Mouse (Mus musculus): Measurements from ENCODE around the gene Zfp638.
"Not testable (repeated sequence)": the region's sequence is repeated elsewhere in the genome, so short reads cannot be mapped to it uniquely, and the experiment has no call there.

Gene Zfp638

GRCm38 (mm10) chr6:84014961-84015683 lies 148.2 kb downstream of the Zfp638 start:
- DNase-seq, result not testable (repeated sequence)

GRCm38 (mm10) chr6:84016851-84017250 lies 149.9 kb downstream of the Zfp638 start:
- no peak for DNase-seq

- DNase-seq, result no peak
Observed at GRCm38 (mm10) chr6:84017392-84017791, 150.5 kb downstream of the Zfp638 start.

- no peak for DNase-seq
Observed at GRCm38 (mm10) chr6:84018906-84019550, 152.1 kb downstream of the Zfp638 start.

GRCm38 (mm10) chr6:84020002-84020401 lies 153.1 kb downstream of the Zfp638 start:
- no peak for DNase-seq

- DNase-seq, result no peak
Observed at GRCm38 (mm10) chr6:84021990-84022389, 155.1 kb downstream of the Zfp638 start.

- DNase-seq, result no peak
Observed at GRCm38 (mm10) chr6:84025636-84026035, 158.7 kb downstream of the Zfp638 start.

GRCm38 (mm10) chr6:84028791-84029190 lies 161.9 kb downstream of the Zfp638 start:
- DNase-seq, result no peak

GRCm38 (mm10) chr6:84029775-84030174 lies 162.9 kb downstream of the Zfp638 start:
- no peak for DNase-seq

- not testable (repeated sequence) for DNase-seq
Observed at GRCm38 (mm10) chr6:84032516-84032915, 165.6 kb downstream of the Zfp638 start.
